Mouse (Mus musculus): ENCODE results near the gene Fbxl18.

DNA sequence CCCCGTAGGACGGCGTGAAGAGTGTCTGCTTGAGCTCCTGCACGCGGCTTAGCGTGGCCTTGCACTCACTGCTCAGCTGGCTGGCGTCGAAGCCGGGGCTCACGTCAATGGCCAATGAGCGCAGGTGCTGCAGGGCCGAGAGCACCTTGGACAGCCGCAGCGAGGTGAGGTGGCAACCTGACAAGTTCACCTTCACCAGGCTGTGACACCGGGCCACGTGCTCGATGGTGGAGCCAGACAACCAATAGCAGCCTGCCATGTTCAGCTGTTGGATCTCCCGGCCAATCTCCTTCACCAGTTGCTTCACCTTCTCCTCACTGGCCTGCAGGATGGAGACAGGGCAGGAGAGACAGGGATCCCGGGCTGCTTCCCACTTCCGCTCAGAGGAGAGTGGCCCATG, 8.5 kb downstream of the Fbxl18 start:
- no peak for TF ChIP-seq USF2 (IDR thresholded peaks at IDR 0.05; ENCODE audit: borderline replicate concordance in 1 of 2, insufficient read depth in 1 of 2, low read depth in 1 of 2, low read length in 2 of 2)
- no peak for TF ChIP-seq CTCF (IDR thresholded peaks at IDR 0.05 in 2 of 3, conservative IDR thresholded peaks at IDR 0.05 in 1 of 3; ENCODE audit: control insufficient read depth in 1 of 3, insufficient read depth in 1 of 3, low read depth in 2 of 3, low read length in 3 of 3, poor library complexity in 1 of 3, severe bottlenecking in 1 of 3)
- TF ChIP-seq JUND (IDR thresholded peaks at IDR 0.05; ENCODE audit: low read depth, low read length): no peak
